Mouse (Mus musculus) ES-E14 (cell line): ENCODE measurements at regions not wholly inside any gene's neighbourhood (a gene's known extent, or its start where the extent isn't known, plus 50 kb on each side); places are given as distances from the start of the nearest gene placed in this dataset.

Experiments
- DNase-seq: peaks from one replicate; pipeline ENCODE4 v3.0.0-alpha.2; 2013; ENCODE audit warnings: low read depth, low spot score
- H3K27ac ChIP-seq: 2 replicates; pipeline ENCODE4 v1.5.1; 2012; ENCODE audit warnings: low read depth, mild to moderate bottlenecking, low read length, moderate library complexity, mixed read lengths; ENCODE audit not compliant: poor library complexity, insufficient read depth, severe bottlenecking
- H3K36me3 ChIP-seq: 2 replicates; pipeline ENCODE4 v1.6.1; 2012; ENCODE audit warnings: mild to moderate bottlenecking, low read length, moderate library complexity, mixed read lengths; ENCODE audit not compliant: control insufficient read depth, poor library complexity, insufficient read depth, severe bottlenecking
- H3K4me1 ChIP-seq, 2 experiments: fragments of 150-350 bp in 1 of 2; sonication (generic) in 1 of 2; 2 replicates each; pipeline ENCODE4 v1.6.1; 2012; ENCODE audit warnings: low read length in 2 of 2, mild to moderate bottlenecking in 1 of 2, mixed read lengths in 1 of 2; ENCODE audit not compliant: control insufficient read depth in 2 of 2, insufficient read depth in 2 of 2, poor library complexity in 1 of 2
- H3K4me3 ChIP-seq, 2 experiments: fragments of 150-350 bp in 1 of 2; sonication (generic) in 1 of 2; 2 replicates each; pipeline ENCODE4 v1.5.1; 2012; ENCODE audit warnings: low read length in 2 of 2, low read depth in 1 of 2, mild to moderate bottlenecking in 1 of 2, mixed read lengths in 1 of 2; ENCODE audit not compliant: insufficient read depth in 1 of 2, poor library complexity in 1 of 2, severe bottlenecking in 1 of 2
- H3K9ac ChIP-seq: 2 replicates; pipeline ENCODE4 v1.6.1; 2012; ENCODE audit warnings: low read depth, mild to moderate bottlenecking, low read length, mixed read lengths; ENCODE audit not compliant: poor library complexity, insufficient read depth, severe bottlenecking
- H3K9me3 ChIP-seq: fragments of 150-350 bp; sonication (generic); 2 replicates; pipeline ENCODE4 v1.6.1; 2012; ENCODE audit warnings: low read depth, mild to moderate bottlenecking, low read length; ENCODE audit not compliant: control insufficient read depth, insufficient read depth
- CHD2 ChIP-seq: IDR thresholded peaks from 2 replicates; pipeline ENCODE4 v1.6.1; 2014; ENCODE audit warnings: mild to moderate bottlenecking, low read depth, low read length, inconsistent platforms
- HCFC1 ChIP-seq: IDR thresholded peaks from 2 replicates; pipeline ENCODE4 v1.6.1; 2012; ENCODE audit warnings: low read length, inconsistent platforms, borderline replicate concordance; ENCODE audit not compliant: insufficient read depth
- MAFK ChIP-seq: IDR thresholded peaks from 2 replicates; pipeline ENCODE4 v1.6.1; 2014; ENCODE audit warnings: mild to moderate bottlenecking, low read depth, low read length, inconsistent platforms; ENCODE audit not compliant: insufficient read depth
- ZC3H11A ChIP-seq: IDR thresholded peaks from 2 replicates; pipeline ENCODE4 v1.6.1; 2012; ENCODE audit warnings: low read depth, mild to moderate bottlenecking, inconsistent platforms, low read length, borderline replicate concordance
- ZNF384 ChIP-seq: IDR thresholded peaks from 2 replicates; pipeline ENCODE4 v1.6.1; 2012; ENCODE audit warnings: low read depth, low read length, inconsistent platforms
- in situ Hi-C, 2 experiments: fragments of 600-800 bp; cut with MboI; formaldehyde crosslinking; loops; one replicate each; pipeline ENCODE4 v1.15.1; 2025; ENCODE audit warnings: low sequenced_read_pairs in 2 of 2, inconsistent platforms in 1 of 2; ENCODE audit not compliant: unreplicated experiment in 2 of 2

GRCm38 (mm10) chr2:74378709-74379108, 200.5 kb downstream of the Lnpk start:
- Histone ChIP-seq H3K36me3 (no peaks in the 10 kb centered on the region), H3K9me3 (no peaks in the 10 kb centered on the region), H3K27ac (no peak overlapping the region), H3K4me1 (no peaks in the 10 kb centered on the region), H3K4me3 (no peak overlapping the region), H3K9ac (no peak overlapping the region)
- in situ Hi-C loops: no loop called here
- no peak for DNase-seq
- TF ChIP-seq ZNF384 (no peak), HCFC1 (no peak)

GRCm38 (mm10) chr2:74373938-74374337, 205.3 kb downstream of the Lnpk start:
- H3K4me1 ChIP-seq: no peaks in the 10 kb centered on the region
- H3K4me3 ChIP-seq: no peak overlapping the region
- no peaks in the 10 kb centered on the region for H3K36me3 ChIP-seq
- H3K9me3 ChIP-seq: no peaks in the 10 kb centered on the region
- in situ Hi-C loops: no loop called here
- no peak overlapping the region for H3K9ac ChIP-seq
- no peak for DNase-seq
- no peak overlapping the region for H3K27ac ChIP-seq
- TF ChIP-seq CHD2 (no peak), HCFC1 (no peak), ZC3H11A (no peak), MAFK (no peak), ZNF384 (no peak)

- TF ChIP-seq MAFK: no peak
- no peak for TF ChIP-seq CHD2
- TF ChIP-seq ZNF384: no peak
- no peak for TF ChIP-seq HCFC1
- TF ChIP-seq ZC3H11A: no peak
- no peak overlapping the region for H3K9ac ChIP-seq
- H3K36me3 ChIP-seq: no peaks in the 10 kb centered on the region
- H3K4me1 ChIP-seq: no peaks in the 10 kb centered on the region
- no peak for DNase-seq
- H3K9me3 ChIP-seq: no peaks in the 10 kb centered on the region
- in situ Hi-C loops: no loop called here
- no peak overlapping the region for H3K27ac ChIP-seq
- H3K4me3 ChIP-seq: no peak overlapping the region
Measured at GRCm38 (mm10) chr2:74373056-74373455, 206.2 kb downstream of the Lnpk start.

GRCm38 (mm10) chr2:74363255-74363654, 216.0 kb downstream of the Lnpk start:
- in situ Hi-C loops: no loop called here
- H3K27ac ChIP-seq: no peak overlapping the region
- H3K9ac ChIP-seq: no peak overlapping the region
- no peaks in the 10 kb centered on the region for H3K9me3 ChIP-seq
- H3K36me3 ChIP-seq: no peaks in the 10 kb centered on the region
- no peaks in the 10 kb centered on the region for H3K4me1 ChIP-seq
- no peak for DNase-seq
- no peak overlapping the region for H3K4me3 ChIP-seq
- TF ChIP-seq ZNF384 (no peak), MAFK (no peak), HCFC1 (no peak)

- no peak overlapping the region for H3K4me3 ChIP-seq
- H3K9me3 ChIP-seq: no peaks in the 10 kb centered on the region
- H3K36me3 ChIP-seq: no peaks in the 10 kb centered on the region
- in situ Hi-C loops: no loop called here
- DNase-seq: no peak
- TF ChIP-seq CHD2 (no peak), ZC3H11A (no peak), HCFC1 (no peak), MAFK (no peak)
- no peak overlapping the region for H3K9ac ChIP-seq
- H3K27ac ChIP-seq: no peak overlapping the region
- H3K4me1 ChIP-seq: no peaks in the 10 kb centered on the region; a peak in 1 of 4 replicates
Measured at GRCm38 (mm10) chr2:74354591-74354990, 224.6 kb downstream of the Lnpk start.
